Mouse (Mus musculus) activated CD4-positive, CD25-positive, alpha-beta regulatory T cell, adult 4 months (primary cell): ENCODE results near the gene Pomgnt1. TPM values are rescaled to one million over a fixed set of nuclear protein-coding genes. Genes with fewer than 3 reads are reported as not detected.

Source experiments
- ATAC-seq: one replicate; pipeline ENCODE4 v1.8.0; 2017
- polyA plus RNA-seq, 2 experiments: library from polyadenylated mRNA; unstranded; fragments of 100-300 nt; shearing (Covaris generic); gene quantifications; one replicate each; pipeline ENCODE4 v1.2.1; 2017

Gene Pomgnt1
- 1 to 10 TPM; 6.0 to 8.2 TPM for polyA plus RNA-seq

GRCm38 (mm10) chr4:116123602-116124519 lies at the start of gene Pomgnt1, which contains the start of gene Rad54l:
Gene Pomgnt1 (plus strand): TSS chr4:116123840.
Gene Rad54l (minus strand): TSS chr4:116123690.
- ATAC-seq = peak; percentile 98

- ATAC-seq = no peak
These were observed 49.4 kb upstream of the Pomgnt1 start for GRCm38 (mm10) chr4:116074145-116074675.

- peak; percentile 92 for ATAC-seq
These were observed 48.6 kb upstream of the Pomgnt1 start, which contains the start of the genes Uqcrh and Lrrc41 for GRCm38 (mm10) chr4:116074861-116075620. Gene Uqcrh (minus strand): TSS chr4:116075071. Gene Lrrc41 (plus strand): TSS chr4:116075269.

- peak; percentile 15 for ATAC-seq
These were observed 47.8 kb upstream of the Pomgnt1 start for GRCm38 (mm10) chr4:116075631-116076368.

- no peak for ATAC-seq
These were observed 47.0 kb upstream of the Pomgnt1 start for GRCm38 (mm10) chr4:116076369-116077231.

GRCm38 (mm10) chr4:116077240-116078095 lies 46.2 kb upstream of the Pomgnt1 start:
- no peak for ATAC-seq

GRCm38 (mm10) chr4:116088510-116089249 lies 35.0 kb upstream of the Pomgnt1 start:
- no peak for ATAC-seq

GRCm38 (mm10) chr4:116096291-116096690 lies 27.3 kb upstream of the Pomgnt1 start:
- ATAC-seq = no peak

- no peak for ATAC-seq
These were observed 26.4 kb upstream of the Pomgnt1 start for GRCm38 (mm10) chr4:116097211-116097610.

GRCm38 (mm10) chr4:116100959-116101358 lies 22.7 kb upstream of the Pomgnt1 start:
- no peak for ATAC-seq

GRCm38 (mm10) chr4:116105278-116105677 lies 18.4 kb upstream of the Pomgnt1 start:
- ATAC-seq = no peak

GRCm38 (mm10) chr4:116110695-116111094 lies 12.9 kb upstream of the Pomgnt1 start:
- ATAC-seq = no peak

- no peak for ATAC-seq
These were observed 12.2 kb upstream of the Pomgnt1 start for GRCm38 (mm10) chr4:116111486-116111885.

GRCm38 (mm10) chr4:116122762-116123161 lies 878 bp upstream of the Pomgnt1 start:
- ATAC-seq = no peak

GRCm38 (mm10) chr4:116125803-116126386 lies 2.3 kb downstream of the Pomgnt1 start:
- ATAC-seq = no peak

- ATAC-seq = no peak
These were observed 4.3 kb downstream of the Pomgnt1 start for GRCm38 (mm10) chr4:116127956-116128355.

GRCm38 (mm10) chr4:116133126-116133525 lies 9.5 kb downstream of the Pomgnt1 start:
- no peak for ATAC-seq

- peak; percentile 49 for ATAC-seq
These were observed 11.3 kb downstream of the Pomgnt1 start for GRCm38 (mm10) chr4:116134990-116135389.

- ATAC-seq = no peak
These were observed 13.9 kb downstream of the Pomgnt1 start for GRCm38 (mm10) chr4:116137421-116137996.
